Mouse (Mus musculus) hindbrain, postnatal 0 days (tissue): ENCODE results near the gene Slc35b4. TPM values are rescaled to one million over a fixed set of nuclear protein-coding genes. Genes with fewer than 3 reads are reported as not detected.

Experiments used
- ATAC-seq: fragments of 200-750 bp; cut with Nextera tagmentation; 2 replicates; pipeline ENCODE4 v1.8.0; 2017; ENCODE audit warnings: mild to moderate bottlenecking, moderate TSS enrichment, moderate library complexity
- DNase-seq: peaks from one replicate; pipeline ENCODE4 v3.0.0-alpha.2; 2015; ENCODE audit warnings: low spot score
- H3K27ac ChIP-seq: fragments of 300-500 bp; sonication (generic); 2 replicates; pipeline ENCODE4 v1.5.1; 2014; ENCODE audit warnings: mild to moderate bottlenecking
- H3K27me3 ChIP-seq: fragments of 300-500 bp; sonication (generic); 2 replicates; pipeline ENCODE4 v1.6.1; 2014; ENCODE audit warnings: low read length, mixed read lengths; ENCODE audit not compliant: insufficient read depth
- H3K36me3 ChIP-seq: fragments of 300-500 bp; sonication (generic); 2 replicates; pipeline ENCODE4 v1.6.1; 2014; ENCODE audit warnings: low read length, mixed read lengths; ENCODE audit not compliant: insufficient read depth
- H3K4me1 ChIP-seq: fragments of 300-500 bp; sonication (generic); 2 replicates; pipeline ENCODE4 v1.6.1; 2014; ENCODE audit warnings: antibody characterized with exemption, low read length, mixed read lengths; ENCODE audit not compliant: insufficient read depth
- H3K4me2 ChIP-seq: fragments of 300-500 bp; sonication (generic); 2 replicates; pipeline ENCODE4 v1.6.1; 2014; ENCODE audit warnings: low read depth, mild to moderate bottlenecking, low read length, moderate library complexity, mixed read lengths
- H3K4me3 ChIP-seq: fragments of 300-500 bp; sonication (generic); 2 replicates; pipeline ENCODE4 v1.5.1; 2014; ENCODE audit warnings: low read length
- H3K9ac ChIP-seq: fragments of 300-500 bp; sonication (generic); replicated peaks from 2 replicates; pipeline ENCODE4 v1.6.1; 2014; ENCODE audit warnings: mild to moderate bottlenecking, low read length, moderate library complexity, mixed read lengths
- H3K9me3 ChIP-seq: fragments of 300-500 bp; sonication (generic); 2 replicates; pipeline ENCODE4 v1.6.1; 2016; ENCODE audit warnings: low read length, mixed read lengths
- CTCF ChIP-seq: IDR thresholded peaks from 2 replicates; pipeline ENCODE4 v1.5.1; 2016; ENCODE audit warnings: antibody characterized with exemption, control low read depth, low read depth
- WGBS: fragments of 180-500 bp; shearing (Covaris S2); extraction: QIAGEN DNeasy Blood & Tissue Kit; methylation state at CpG from one replicate; pipeline ENCODE4 v1.1.7; 2014; 5-methylcytosine and 5-hydroxymethylcytosine counted together
- polyA plus RNA-seq: library from polyadenylated mRNA; unstranded; fragments of >200 nt; fragmentation: Nextera tagmentation; extraction: Ambion mirVana; gene quantifications from 2 replicates; pipeline ENCODE4 v1.2.1, GENCODE M21; 2015
- total RNA-seq: library from RNA; depleted of rRNA; stranded (reverse); fragments of >200 nt; gene quantifications from 2 replicates; pipeline ENCODE4 v1.2.3, GENCODE M21; 2014; rRNA removed

The Slc35b4 gene
- total and polyA plus RNA-seq, 2 experiments from 2014 or later = 28.7 to 30.4 TPM

DNA sequence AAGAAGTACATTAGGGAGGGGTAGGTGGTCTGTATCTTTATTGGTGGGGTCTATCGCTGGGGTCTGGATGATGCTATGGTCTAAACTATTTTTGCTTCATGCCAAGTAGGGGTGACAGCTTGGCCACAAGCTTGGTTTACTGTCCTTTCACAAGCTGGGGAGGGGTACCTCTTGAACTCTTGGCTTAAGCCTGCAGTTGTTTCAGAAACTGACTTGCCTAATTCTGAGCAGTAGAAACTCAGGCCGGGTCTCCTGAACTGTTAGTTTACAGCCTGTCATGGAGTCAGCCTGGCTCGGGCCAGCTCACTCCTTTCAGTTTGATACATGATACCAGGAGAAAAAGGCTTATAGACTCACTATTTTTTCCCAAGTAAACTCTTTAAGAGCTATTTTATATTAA, 38.5 kb downstream of the Slc35b4 start:
- H3K4me3 ChIP-seq = no peak overlapping the region
- no peaks in the 10 kb centered on the region for H3K36me3 ChIP-seq
- H3K9me3 ChIP-seq = no peaks in the 10 kb centered on the region
- no peak for TF ChIP-seq CTCF
- WGBS = 92% methylated on average over 3 of the region's 3 CpGs
- no peak for DNase-seq
- no peaks in the 10 kb centered on the region for H3K4me1 ChIP-seq
- H3K27ac ChIP-seq = no peak overlapping the region
- no peak for ATAC-seq
- no peak overlapping the region for H3K9ac ChIP-seq
- H3K4me2 ChIP-seq = no peak overlapping the region
- H3K27me3 ChIP-seq = no peaks in the 10 kb centered on the region

DNA sequence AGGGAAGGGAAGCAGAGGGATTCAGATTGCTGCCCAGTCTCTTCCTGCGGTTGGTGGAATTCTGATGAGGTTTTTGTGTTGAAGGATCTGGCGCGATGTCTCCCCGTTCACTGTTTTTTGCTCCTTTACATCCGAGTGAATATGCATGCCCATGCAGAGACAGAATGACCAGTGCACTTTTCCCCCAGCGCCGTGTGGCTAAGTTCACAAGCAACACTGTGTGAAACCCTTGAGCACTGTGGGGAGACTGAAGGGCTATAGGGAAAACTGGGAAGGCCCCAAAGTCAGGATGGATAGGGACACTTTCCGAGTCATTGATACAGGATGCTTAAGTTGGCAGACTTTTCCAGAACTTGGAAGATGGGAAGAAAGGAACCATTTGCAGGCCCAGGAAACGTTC, 44.5 kb downstream of the Slc35b4 start:
- Histone ChIP-seq H3K4me1 (no peaks in the 10 kb centered on the region), H3K27ac (no peak overlapping the region), H3K36me3 (no peaks in the 10 kb centered on the region), H3K9ac (no peak overlapping the region), H3K4me3 (no peak overlapping the region), H3K27me3 (no peaks in the 10 kb centered on the region), H3K4me2 (no peak overlapping the region), H3K9me3 (no peaks in the 10 kb centered on the region)
- no peak for TF ChIP-seq CTCF
- 86% methylated on average over 9 of the region's 9 CpGs for WGBS
- DNase-seq = no peak
- ATAC-seq = no peak

DNA sequence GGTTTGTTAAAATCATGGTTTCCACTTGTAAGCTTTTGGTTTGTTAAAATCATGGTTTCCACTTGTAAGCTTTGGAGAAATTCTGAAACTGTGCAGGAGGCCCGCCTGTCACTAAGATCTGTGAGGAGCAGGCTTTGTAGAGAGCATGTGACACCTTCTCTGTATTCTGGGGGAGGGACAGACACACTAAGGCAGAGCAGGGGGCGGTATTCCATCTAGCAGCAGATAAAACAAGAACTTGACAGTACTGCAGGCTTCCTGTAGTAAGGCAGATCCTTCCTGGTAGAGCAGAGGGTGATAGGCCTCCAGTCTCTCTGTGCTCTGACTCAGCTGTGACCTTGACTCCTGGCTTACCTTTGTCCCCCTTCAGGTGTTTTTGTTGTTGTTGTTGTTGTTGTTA, 47.6 kb downstream of the Slc35b4 start:
- no peak for TF ChIP-seq CTCF
- WGBS = 71% methylated on average over 2 of the region's 2 CpGs
- Histone ChIP-seq H3K4me1 (no peaks in the 10 kb centered on the region), H3K4me3 (no peak overlapping the region), H3K4me2 (no peak overlapping the region), H3K36me3 (no peaks in the 10 kb centered on the region), H3K9ac (no peak overlapping the region), H3K9me3 (no peaks in the 10 kb centered on the region), H3K27me3 (no peaks in the 10 kb centered on the region), H3K27ac (no peak overlapping the region)
- no peak for ATAC-seq
- DNase-seq = no peak

DNA sequence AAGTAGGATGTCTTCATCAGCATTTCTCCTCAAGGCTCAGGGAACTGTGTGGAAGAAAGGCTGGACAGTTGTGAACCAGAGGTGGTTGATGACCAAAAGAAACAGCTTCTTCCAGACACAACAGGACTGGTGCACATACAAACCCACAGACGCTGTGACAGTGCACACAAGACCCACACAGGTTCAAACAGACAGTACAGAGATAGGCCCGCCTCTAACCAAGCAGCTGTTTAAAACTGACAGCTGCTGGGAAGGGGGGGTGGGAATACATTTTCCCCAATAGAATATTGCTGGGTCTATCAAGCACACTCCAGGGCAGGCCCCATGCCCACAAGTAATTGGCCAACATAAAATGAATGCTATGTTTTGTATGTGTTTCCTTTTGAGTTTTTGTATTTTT, 52.5 kb downstream of the Slc35b4 start:
- H3K27ac ChIP-seq = no peak overlapping the region
- TF ChIP-seq CTCF = no peak
- no peak for DNase-seq
- H3K36me3 ChIP-seq = no peaks in the 10 kb centered on the region
- H3K27me3 ChIP-seq = no peaks in the 10 kb centered on the region
- 75% methylated on average over 2 of the region's 2 CpGs for WGBS
- H3K4me3 ChIP-seq = no peak overlapping the region
- ATAC-seq = no peak
- H3K4me1 ChIP-seq = no peaks in the 10 kb centered on the region
- H3K4me2 ChIP-seq = no peak overlapping the region
- H3K9me3 ChIP-seq = no peaks in the 10 kb centered on the region
- no peak overlapping the region for H3K9ac ChIP-seq

DNA sequence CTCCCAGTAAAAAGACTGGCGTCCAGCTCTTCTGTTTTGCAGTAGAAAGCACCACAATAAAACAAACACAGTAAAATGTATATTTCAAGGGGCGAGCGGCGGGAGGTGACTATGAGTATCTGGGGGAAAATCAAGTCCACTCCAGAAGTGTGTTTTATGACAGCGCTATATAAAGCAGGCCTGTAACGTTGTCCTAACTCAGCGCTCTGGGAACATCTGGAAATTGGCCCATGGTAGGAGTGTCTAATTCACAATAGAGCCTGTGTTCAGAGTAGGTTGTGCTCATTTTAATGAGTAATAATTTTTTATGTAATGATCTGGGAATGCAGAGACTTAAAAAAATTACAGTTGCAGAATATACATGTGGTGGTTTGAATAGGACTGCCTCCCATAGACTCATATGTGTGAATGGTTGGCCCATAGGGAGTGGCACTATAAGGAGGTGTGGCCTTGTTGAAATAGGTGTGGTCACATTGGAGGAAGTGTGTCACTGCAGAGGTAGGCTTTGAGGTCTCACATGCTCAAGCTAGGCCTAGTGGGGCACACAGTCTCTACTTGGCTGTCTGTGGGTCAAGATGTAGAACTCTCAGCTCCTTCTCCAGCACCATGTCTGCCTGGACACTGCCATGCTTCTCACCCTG, 60.0 kb downstream of the Slc35b4 start:
- H3K27ac ChIP-seq = no peak overlapping the region
- TF ChIP-seq CTCF = no peak
- H3K4me3 ChIP-seq = no peak overlapping the region
- no peaks in the 10 kb centered on the region for H3K27me3 ChIP-seq
- no peaks in the 10 kb centered on the region for H3K9me3 ChIP-seq
- H3K36me3 ChIP-seq = no peaks in the 10 kb centered on the region
- ATAC-seq (no peak), DNase-seq (no peak)
- 92% methylated on average over 7 of the region's 7 CpGs for WGBS
- H3K4me1 ChIP-seq = no peaks in the 10 kb centered on the region
- no peak overlapping the region for H3K9ac ChIP-seq
- no peak overlapping the region for H3K4me2 ChIP-seq

DNA sequence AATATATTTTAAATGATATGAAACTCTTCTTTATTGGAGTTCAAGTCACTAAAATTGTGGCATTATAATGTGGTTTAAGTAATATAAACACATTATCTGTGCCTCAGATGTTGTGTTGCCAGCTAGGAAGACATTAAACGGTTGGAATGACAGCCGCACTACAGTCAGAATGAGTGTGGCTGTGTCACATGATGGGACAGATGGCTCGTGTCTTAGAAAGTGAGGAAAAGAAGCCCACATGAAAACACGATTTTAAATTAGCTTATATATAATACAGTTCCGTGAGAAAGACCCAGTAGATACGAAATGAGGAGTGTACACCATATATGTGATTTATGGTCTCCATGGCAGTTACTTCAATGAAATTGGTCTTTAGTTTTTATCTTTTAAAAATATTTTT, 65.5 kb downstream of the Slc35b4 start:
- Histone ChIP-seq H3K9ac (no peak overlapping the region), H3K9me3 (no peaks in the 10 kb centered on the region), H3K36me3 (no peaks in the 10 kb centered on the region), H3K4me1 (no peaks in the 10 kb centered on the region), H3K4me3 (no peak overlapping the region), H3K27ac (no peak overlapping the region), H3K4me2 (no peak overlapping the region), H3K27me3 (no peaks in the 10 kb centered on the region)
- TF ChIP-seq CTCF = no peak
- WGBS = 69% methylated on average over 6 of the region's 6 CpGs
- DNase-seq (no peak), ATAC-seq (no peak)

DNA sequence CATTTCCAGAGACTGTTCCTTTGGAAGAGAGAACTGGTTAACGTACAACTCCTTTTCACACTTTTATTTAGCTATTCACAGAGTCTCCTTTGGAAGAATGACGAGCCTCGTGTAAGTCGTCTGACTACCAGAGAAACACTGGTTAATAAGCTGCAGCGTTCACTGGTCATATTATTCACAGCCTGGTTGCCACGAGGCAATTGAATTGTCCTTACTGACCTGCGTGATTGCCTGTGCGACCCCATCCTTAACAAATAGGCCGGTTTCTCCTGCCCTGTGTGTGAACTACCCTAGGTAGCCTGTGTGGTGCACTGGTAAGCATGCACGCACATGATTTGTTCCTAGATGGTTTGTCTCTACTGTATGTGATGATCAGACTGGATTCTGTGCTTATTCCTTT, 66.3 kb downstream of the Slc35b4 start:
- Histone ChIP-seq H3K4me3 (no peak overlapping the region), H3K9me3 (no peaks in the 10 kb centered on the region), H3K9ac (no peak overlapping the region), H3K4me2 (no peak overlapping the region), H3K4me1 (no peaks in the 10 kb centered on the region), H3K36me3 (no peaks in the 10 kb centered on the region), H3K27me3 (no peaks in the 10 kb centered on the region), H3K27ac (no peak overlapping the region)
- DNase-seq (no peak), ATAC-seq (no peak)
- WGBS = 38% methylated on average over 10 of the region's 10 CpGs
- no peak for TF ChIP-seq CTCF

Other genes starting within 250 kb of the Slc35b4 start
- gene Lrguk, start 147.7 kb downstream of the Slc35b4 start, total RNA-seq = 0.99 and 2.1 TPM in 2 replicates
- 1.2 and 1.4 TPM in 2 replicates for gene Lrguk, start 147.7 kb downstream of the Slc35b4 start, polyA plus RNA-seq
- gene Akr1b3, start 140.4 kb upstream of the Slc35b4 start, total RNA-seq = 78.2 and 84.9 TPM in 2 replicates
- 97.5 and 106 TPM in 2 replicates for gene Akr1b3, start 140.4 kb upstream of the Slc35b4 start, polyA plus RNA-seq
- 1.6 and 2.0 TPM in 2 replicates for gene Akr1b8, start 177.0 kb upstream of the Slc35b4 start, total RNA-seq
- gene Akr1b8, start 177.0 kb upstream of the Slc35b4 start, polyA plus RNA-seq = 3.2 and 3.8 TPM in 2 replicates
- gene Akr1b10, start 207.1 kb upstream of the Slc35b4 start, total RNA-seq = 16.4 and 17.2 TPM in 2 replicates
- 22.0 and 25.1 TPM in 2 replicates for gene Akr1b10, start 207.1 kb upstream of the Slc35b4 start, polyA plus RNA-seq
- not detected in 2 replicates for gene Akr1b7, start 235.2 kb upstream of the Slc35b4 start, total RNA-seq
- gene Akr1b7, start 235.2 kb upstream of the Slc35b4 start, polyA plus RNA-seq = 0.14 TPM in 1 of 2 replicates, not detected in the other